Mouse (Mus musculus) intestine, embryonic 16.5 days (tissue): Measurements from ENCODE around the gene Cyp2u1. TPM values are rescaled to one million over a fixed set of nuclear protein-coding genes. Genes with fewer than 3 reads are reported as not detected.

ENCODE experiments used
- ATAC-seq: fragments of 200-750 bp; cut with Nextera tagmentation; 2 replicates; pipeline ENCODE4 v1.8.0; 2017; ENCODE audit warnings: moderate TSS enrichment, moderate library complexity
- H3K27ac ChIP-seq: fragments of 300-500 bp; sonication (generic); 2 replicates; pipeline ENCODE4 v1.5.1; 2014; ENCODE audit warnings: mild to moderate bottlenecking, low read length
- H3K27me3 ChIP-seq: fragments of 300-500 bp; sonication (generic); replicated peaks from 2 replicates; pipeline ENCODE4 v1.6.1; 2014; ENCODE audit warnings: low read length, control low read depth, mixed read lengths; ENCODE audit not compliant: control insufficient read depth, insufficient read depth
- H3K36me3 ChIP-seq: fragments of 300-500 bp; sonication (generic); 2 replicates; pipeline ENCODE4 v1.6.1; 2014; ENCODE audit warnings: low read length, control low read depth; ENCODE audit not compliant: control insufficient read depth, insufficient read depth
- H3K4me1 ChIP-seq: fragments of 300-500 bp; sonication (generic); 2 replicates; pipeline ENCODE4 v1.6.1; 2014; ENCODE audit warnings: low read length, control low read depth, mixed read lengths; ENCODE audit not compliant: control insufficient read depth, insufficient read depth
- H3K4me2 ChIP-seq: fragments of 300-500 bp; sonication (generic); 2 replicates; pipeline ENCODE4 v1.6.1; 2014; ENCODE audit warnings: low read depth, low read length, control low read depth
- H3K4me3 ChIP-seq: fragments of 300-500 bp; sonication (generic); 2 replicates; pipeline ENCODE4 v1.5.1; 2014; ENCODE audit warnings: mild to moderate bottlenecking, low read length
- H3K9ac ChIP-seq: fragments of 300-500 bp; sonication (generic); 2 replicates; pipeline ENCODE4 v1.6.1; 2014; ENCODE audit warnings: low read depth, low read length
- H3K9me3 ChIP-seq: fragments of 300-500 bp; sonication (generic); 2 replicates; pipeline ENCODE4 v1.6.1; 2016; ENCODE audit warnings: low read length, control low read depth; ENCODE audit not compliant: control insufficient read depth
- WGBS: fragments of 180-500 bp; shearing (Covaris S2); extraction: QIAGEN DNeasy Blood & Tissue Kit; methylation state at CpG from one replicate; pipeline ENCODE4 v1.1.7; 2014; 5-methylcytosine and 5-hydroxymethylcytosine counted together
- polyA plus RNA-seq: library from polyadenylated mRNA; unstranded; fragments of >200 nt; fragmentation: Nextera tagmentation; extraction: Ambion mirVana; gene quantifications from 2 replicates; pipeline ENCODE4 v1.2.1, GENCODE M21; 2015

The Cyp2u1 gene
- polyA plus RNA-seq, 1 experiment from 2014 or later = 9.7 TPM

- H3K9ac ChIP-seq = peak overlapping the region; percentile 39; the same call in 1 of the 2 replicates
- no peak overlapping the region for H3K4me3 ChIP-seq
- 51% methylated on average over 4 of the region's 4 CpGs for WGBS
- H3K4me1 ChIP-seq = peaks cover 10% of the 10 kb centered on the region; the same call in 1 of the 2 replicates
- no peaks in the 10 kb centered on the region for H3K36me3 ChIP-seq
- no peak overlapping the region for H3K4me2 ChIP-seq
- H3K27me3 ChIP-seq = no peaks in the 10 kb centered on the region
- H3K9me3 ChIP-seq = no peaks in the 10 kb centered on the region
- H3K27ac ChIP-seq = 0 out of 2 replicates have a peak overlapping the region, but pooled peaks have one; percentile 23
- ATAC-seq = peak; percentile 17; the same call in 1 of the 2 replicates
Measured at GRCm38 (mm10) chr3:131315957-131316510, 13.0 kb upstream of the Cyp2u1 start.

- Histone ChIP-seq H3K9me3 (peaks cover 13% of the 10 kb centered on the region), H3K36me3 (0 out of 2 replicates have a peak, but pooled peaks cover 2% of the 10 kb centered on the region), H3K4me3 (no peak overlapping the region), H3K4me2 (no peak overlapping the region), H3K27ac (no peak overlapping the region; the same call in none of the 2 replicates), H3K27me3 (no peaks in the 10 kb centered on the region), H3K9ac (no peak overlapping the region), H3K4me1 (peaks cover 10% of the 10 kb centered on the region; the same call in 1 of the 2 replicates)
- 54% methylated on average over 9 of the region's 9 CpGs for WGBS
- ATAC-seq = peak; percentile 85
Measured at GRCm38 (mm10) chr3:131312340-131312739, 9.3 kb upstream of the Cyp2u1 start.

- Histone ChIP-seq H3K9me3 (peaks cover 13% of the 10 kb centered on the region), H3K27me3 (no peaks in the 10 kb centered on the region), H3K9ac (no peak overlapping the region), H3K27ac (no peak overlapping the region), H3K36me3 (0 out of 2 replicates have a peak, but pooled peaks cover 2% of the 10 kb centered on the region), H3K4me3 (no peak overlapping the region), H3K4me1 (0 out of 2 replicates have a peak, but pooled peaks cover 3% of the 10 kb centered on the region), H3K4me2 (no peak overlapping the region)
- peak; percentile 75 for ATAC-seq
- 70% methylated on average over 4 of the region's 4 CpGs for WGBS
Measured at GRCm38 (mm10) chr3:131310572-131310971, 7.5 kb upstream of the Cyp2u1 start.

GRCm38 (mm10) chr3:131307811-131308210 is 4.8 kb upstream of the Cyp2u1 start:
- Histone ChIP-seq H3K4me3 (no peak overlapping the region), H3K9me3 (peaks cover 13% of the 10 kb centered on the region), H3K4me2 (no peak overlapping the region), H3K9ac (no peak overlapping the region), H3K36me3 (0 out of 2 replicates have a peak, but pooled peaks cover 2% of the 10 kb centered on the region), H3K27ac (no peak overlapping the region), H3K4me1 (no peaks in the 10 kb centered on the region), H3K27me3 (no peaks in the 10 kb centered on the region)
- no peak for ATAC-seq
- WGBS = 87% methylated on average over 3 of the region's 3 CpGs

GRCm38 (mm10) chr3:131306255-131306654 is 3.2 kb upstream of the Cyp2u1 start:
- ATAC-seq = no peak
- Histone ChIP-seq H3K36me3 (0 out of 2 replicates have a peak, but pooled peaks cover 2% of the 10 kb centered on the region), H3K9me3 (peaks cover 13% of the 10 kb centered on the region), H3K9ac (no peak overlapping the region), H3K27me3 (no peaks in the 10 kb centered on the region), H3K4me1 (peaks cover 2% of the 10 kb centered on the region; the same call in 1 of the 2 replicates), H3K27ac (no peak overlapping the region), H3K4me3 (no peak overlapping the region), H3K4me2 (no peak overlapping the region)
- 89% methylated on average over 7 of the region's 7 CpGs for whole genome bisulfite sequencing

- no peaks in the 10 kb centered on the region for H3K27me3 ChIP-seq
- no peak overlapping the region for H3K27ac ChIP-seq
- peaks cover under 1% of the 10 kb centered on the region; the same call in 1 of the 2 replicates for H3K9me3 ChIP-seq
- H3K9ac ChIP-seq = peak overlapping the region; percentile 82
- peak; percentile 19 for ATAC-seq
- H3K4me3 ChIP-seq = peak overlapping the region; percentile 90
- H3K36me3 ChIP-seq = no peaks in the 10 kb centered on the region
- 19% methylated on average over 5 of the region's 5 CpGs for WGBS
- peaks cover 2% of the 10 kb centered on the region; the same call in 1 of the 2 replicates for H3K4me1 ChIP-seq
- H3K4me2 ChIP-seq = peak overlapping the region; percentile 99
Measured at GRCm38 (mm10) chr3:131303320-131303714, 290 bp upstream of the Cyp2u1 start.

GRCm38 (mm10) chr3:131299908-131300307 is 3.1 kb downstream of the Cyp2u1 start:
- no peaks in the 10 kb centered on the region for H3K9me3 ChIP-seq
- ATAC-seq = no peak
- H3K4me2 ChIP-seq = no peak overlapping the region
- no peaks in the 10 kb centered on the region for H3K27me3 ChIP-seq
- H3K27ac ChIP-seq = no peak overlapping the region
- no peaks in the 10 kb centered on the region for H3K36me3 ChIP-seq
- 9% methylated on average over 6 of the region's 6 CpGs for WGBS
- H3K4me3 ChIP-seq = no peak overlapping the region
- peaks cover 6% of the 10 kb centered on the region; the same call in 1 of the 2 replicates for H3K4me1 ChIP-seq
- no peak overlapping the region for H3K9ac ChIP-seq

GRCm38 (mm10) chr3:131299078-131299477 is 3.9 kb downstream of the Cyp2u1 start:
- ATAC-seq = no peak
- Histone ChIP-seq H3K27ac (no peak overlapping the region), H3K4me1 (peaks cover 6% of the 10 kb centered on the region; the same call in 1 of the 2 replicates), H3K36me3 (no peaks in the 10 kb centered on the region), H3K9me3 (no peaks in the 10 kb centered on the region), H3K9ac (no peak overlapping the region), H3K27me3 (no peaks in the 10 kb centered on the region), H3K4me3 (no peak overlapping the region), H3K4me2 (no peak overlapping the region)
- 79% methylated on average over 9 of the region's 9 CpGs for WGBS

GRCm38 (mm10) chr3:131296893-131297292 is 6.1 kb downstream of the Cyp2u1 start:
- Histone ChIP-seq H3K27ac (no peak overlapping the region), H3K4me1 (peaks cover 4% of the 10 kb centered on the region; the same call in 1 of the 2 replicates), H3K4me3 (no peak overlapping the region), H3K36me3 (no peaks in the 10 kb centered on the region), H3K9me3 (no peaks in the 10 kb centered on the region), H3K9ac (no peak overlapping the region), H3K4me2 (no peak overlapping the region), H3K27me3 (no peaks in the 10 kb centered on the region)
- 93% methylated on average over 7 of the region's 7 CpGs for WGBS
- ATAC-seq = no peak
